Mouse (Mus musculus): ENCODE measurements around the gene Spp1. TPM values are rescaled to one million over a fixed set of nuclear protein-coding genes. Genes with fewer than 3 reads are reported as not detected.
A peak's percentile ranks its signal among the peaks of the same experiment; 100 is the strongest.
"Not testable (repeated sequence)": the region's sequence is repeated elsewhere in the genome, so short reads cannot be mapped to it uniquely, and the experiment has no call there.

Gene Spp1
- polyA plus RNA-seq, 1 experiment from 2014 or later, result 11.0 TPM

- no peak overlapping the region for H3K27ac ChIP-seq
- H3K9ac ChIP-seq, result no peak overlapping the region
- H3K4me1 ChIP-seq, result peaks cover 2% of the 10 kb centered on the region; the same call in 1 of the 2 replicates
- no peaks in the 10 kb centered on the region for H3K9me3 ChIP-seq
- H3K4me3 ChIP-seq, result no peak overlapping the region
- H3K4me2 ChIP-seq, result no peak overlapping the region
- WGBS, result 45% methylated on average over 1 of the region's 1 CpGs
- no peak for ATAC-seq (replicated peaks)
- no peaks in the 10 kb centered on the region for H3K36me3 ChIP-seq (replicated peaks)
- no peaks in the 10 kb centered on the region for H3K27me3 ChIP-seq (replicated peaks)
These were observed 7.9 kb downstream of the Spp1 start for GRCm38 (mm10) chr5:104442850-104443249.

- H3K4me1 ChIP-seq, result peaks cover 10% of the 10 kb centered on the region
- no peak overlapping the region for H3K4me3 ChIP-seq
- no peak overlapping the region for H3K27ac ChIP-seq
- WGBS, result 11% methylated on average over 3 of the region's 3 CpGs
- no peak overlapping the region for H3K9ac ChIP-seq
- H3K4me2 ChIP-seq, result no peak overlapping the region
- H3K36me3 ChIP-seq (replicated peaks), result no peaks in the 10 kb centered on the region
- H3K27me3 ChIP-seq (replicated peaks), result no peaks in the 10 kb centered on the region
- peak; percentile 80 for ATAC-seq (replicated peaks)
- no peaks in the 10 kb centered on the region for H3K9me3 ChIP-seq
These were observed 11.2 kb downstream of the Spp1 start for GRCm38 (mm10) chr5:104446156-104446555.

- WGBS, result 22% methylated on average over 6 of the region's 6 CpGs
- H3K9ac ChIP-seq; H3K4me2 ChIP-seq; H3K9me3 ChIP-seq; H3K4me3 ChIP-seq; H3K27ac ChIP-seq; H3K36me3 ChIP-seq (replicated peaks); H3K27me3 ChIP-seq (replicated peaks); ATAC-seq (replicated peaks): not testable (repeated sequence)
- peaks cover 10% of the 10 kb centered on the region for H3K4me1 ChIP-seq
These were observed 13.4 kb downstream of the Spp1 start for GRCm38 (mm10) chr5:104448346-104448745.

GRCm38 (mm10) chr5:104449491-104449890 lies 14.6 kb downstream of the Spp1 start:
- Histone ChIP-seq H3K27me3 (replicated peaks) (no peaks in the 10 kb centered on the region), H3K9me3 (no peaks in the 10 kb centered on the region), H3K4me3 (no peak overlapping the region), H3K4me2 (no peak overlapping the region), H3K27ac (no peak overlapping the region), H3K36me3 (replicated peaks) (no peaks in the 10 kb centered on the region), H3K9ac (no peak overlapping the region), H3K4me1 (peaks cover 10% of the 10 kb centered on the region)
- 0 out of 2 replicates have a peak, but pooled peaks have one; percentile 26 for ATAC-seq (replicated peaks)
- WGBS, result 33% methylated on average over 3 of the region's 3 CpGs

- H3K27me3 ChIP-seq (replicated peaks), result no peaks in the 10 kb centered on the region
- no peak overlapping the region for H3K4me2 ChIP-seq
- H3K36me3 ChIP-seq (replicated peaks), result 0 out of 2 replicates have a peak, but pooled peaks cover 4% of the 10 kb centered on the region
- no peak overlapping the region for H3K9ac ChIP-seq
- peaks cover 8% of the 10 kb centered on the region; the same call in 1 of the 2 replicates for H3K4me1 ChIP-seq
- H3K9me3 ChIP-seq, result no peaks in the 10 kb centered on the region
- H3K27ac ChIP-seq, result no peak overlapping the region
- WGBS, result 70% methylated on average over 1 of the region's 1 CpGs
- ATAC-seq (replicated peaks), result no peak
- no peak overlapping the region for H3K4me3 ChIP-seq
These were observed 18.2 kb downstream of the Spp1 start for GRCm38 (mm10) chr5:104453075-104453474.

GRCm38 (mm10) chr5:104454564-104454963 lies 19.6 kb downstream of the Spp1 start:
- Histone ChIP-seq H3K4me3 (no peak overlapping the region), H3K9ac (no peak overlapping the region), H3K36me3 (replicated peaks) (0 out of 2 replicates have a peak, but pooled peaks cover 4% of the 10 kb centered on the region), H3K4me2 (no peak overlapping the region), H3K4me1 (peaks cover 14% of the 10 kb centered on the region), H3K9me3 (no peaks in the 10 kb centered on the region), H3K27me3 (replicated peaks) (no peaks in the 10 kb centered on the region), H3K27ac (no peak overlapping the region)
- no peak for ATAC-seq (replicated peaks)
- 94% methylated on average over 6 of the region's 6 CpGs for WGBS

GRCm38 (mm10) chr5:104458832-104459705 lies 24.2 kb downstream of the Spp1 start, which contains the start of gene Pkd2:
Gene Pkd2, plus strand, starts transcription at chr5:104459450.
- H3K9ac ChIP-seq, result peak within 1 kb of the TSS; percentile 87
- 11% methylated on average over 46 of the region's 46 CpGs for WGBS

GRCm38 (mm10) chr5:104459706-104460455 lies 25.0 kb downstream of the Spp1 start:
- Histone ChIP-seq H3K4me3 (peak overlapping the region; percentile 83), H3K4me1 (peaks cover 32% of the 10 kb centered on the region), H3K9ac (peak overlapping the region; percentile 87), H3K27me3 (replicated peaks) (no peaks in the 10 kb centered on the region), H3K4me2 (peak overlapping the region; percentile 66), H3K9me3 (no peaks in the 10 kb centered on the region), H3K27ac (peak overlapping the region; percentile 90), H3K36me3 (replicated peaks) (0 out of 2 replicates have a peak, but pooled peaks cover 4% of the 10 kb centered on the region)
- under 1% methylated on average over 53 of the region's 82 CpGs for WGBS
- peak; percentile 78 for ATAC-seq (replicated peaks)

More at GRCm38 (mm10) chr5:104458832-104459705, 24.2 kb downstream of the Spp1 start, which contains the start of gene Pkd2:
- peak; percentile 85 for ATAC-seq (replicated peaks)
- Histone ChIP-seq H3K4me1 (peaks cover 32% of the 10 kb centered on the region), H3K36me3 (replicated peaks) (0 out of 2 replicates have a peak, but pooled peaks cover 4% of the 10 kb centered on the region), H3K27me3 (replicated peaks) (no peaks in the 10 kb centered on the region), H3K4me3 (peak within 1 kb of the TSS; percentile 83), H3K9me3 (no peaks in the 10 kb centered on the region), H3K4me2 (peak within 1 kb of the TSS; percentile 66), H3K27ac (peak within 1 kb of the TSS; percentile 90)

- peaks cover 32% of the 10 kb centered on the region for H3K4me1 ChIP-seq
- no peaks in the 10 kb centered on the region for H3K27me3 ChIP-seq (replicated peaks)
- 33% methylated on average over 3 of the region's 3 CpGs for WGBS
- peak overlapping the region; percentile 90 for H3K27ac ChIP-seq
- peak overlapping the region; percentile 83 for H3K4me3 ChIP-seq
- H3K36me3 ChIP-seq (replicated peaks), result peaks cover 8% of the 10 kb centered on the region; the same call in 1 of the 2 replicates
- no peak for ATAC-seq (replicated peaks)
- peak overlapping the region; percentile 66 for H3K4me2 ChIP-seq
- peak overlapping the region; percentile 87 for H3K9ac ChIP-seq
- H3K9me3 ChIP-seq, result no peaks in the 10 kb centered on the region
These were observed 25.5 kb downstream of the Spp1 start for GRCm38 (mm10) chr5:104460456-104460838.

- Histone ChIP-seq H3K9ac (no peak overlapping the region), H3K4me3 (peak overlapping the region; percentile 83), H3K27ac (no peak overlapping the region), H3K9me3 (no peaks in the 10 kb centered on the region), H3K36me3 (replicated peaks) (peaks cover 12% of the 10 kb centered on the region), H3K4me2 (peak overlapping the region; percentile 66), H3K27me3 (replicated peaks) (no peaks in the 10 kb centered on the region), H3K4me1 (peaks cover 32% of the 10 kb centered on the region)
- 47% methylated on average over 6 of the region's 7 CpGs for WGBS
- ATAC-seq (replicated peaks), result no peak
These were observed 25.9 kb downstream of the Spp1 start for GRCm38 (mm10) chr5:104460856-104461255.

- Histone ChIP-seq H3K4me1 (peaks cover 20% of the 10 kb centered on the region), H3K27ac (no peak overlapping the region), H3K4me3 (no peak overlapping the region), H3K36me3 (replicated peaks) (peaks cover 16% of the 10 kb centered on the region), H3K27me3 (replicated peaks) (no peaks in the 10 kb centered on the region), H3K9ac (no peak overlapping the region), H3K9me3 (no peaks in the 10 kb centered on the region), H3K4me2 (no peak overlapping the region)
- WGBS, result 87% methylated on average over 8 of the region's 8 CpGs
- ATAC-seq (replicated peaks), result no peak
These were observed 30.4 kb downstream of the Spp1 start for GRCm38 (mm10) chr5:104465279-104465678.

GRCm38 (mm10) chr5:104465731-104466130 lies 30.8 kb downstream of the Spp1 start:
- no peak overlapping the region for H3K9ac ChIP-seq
- H3K4me2 ChIP-seq, result no peak overlapping the region
- 91% methylated on average over 12 of the region's 12 CpGs for WGBS
- peaks cover 18% of the 10 kb centered on the region for H3K4me1 ChIP-seq
- H3K36me3 ChIP-seq (replicated peaks), result peaks cover 16% of the 10 kb centered on the region
- no peaks in the 10 kb centered on the region for H3K9me3 ChIP-seq
- H3K4me3 ChIP-seq, result no peak overlapping the region
- no peak for ATAC-seq (replicated peaks)
- no peak overlapping the region for H3K27ac ChIP-seq
- no peaks in the 10 kb centered on the region for H3K27me3 ChIP-seq (replicated peaks)
